Mouse (Mus musculus): ENCODE measurements at regions not wholly inside any gene's neighbourhood (a gene's known extent, or its start where the extent isn't known, plus 50 kb on each side); places are given as distances from the start of the nearest gene placed in this dataset.

- TF ChIP-seq CTCF (IDR thresholded peaks at IDR 0.05; ENCODE audit: low read depth, low read length) (no peak), POLR2A (IDR thresholded peaks at IDR 0.05; ENCODE audit: borderline replicate concordance, low read depth, low read length) (no peak)
These were observed 980.5 kb downstream of the Basp1 start for GRCm38 (mm10) chr15:24433083-24433482.

Data from bone marrow macrophage, adult 2 months (primary cell).